Mouse (Mus musculus): ENCODE measurements around the gene Mamld1.

GRCm38 (mm10) chrX:71150551-71151001 lies 100.5 kb downstream of the Mamld1 start:
- TF ChIP-seq POLR2A (IDR thresholded peaks at IDR 0.05; ENCODE audit: control insufficient read depth in 1 of 2, insufficient read depth in 1 of 2, low read depth in 1 of 2, low read length in 2 of 2, poor library complexity in 1 of 2) (no peak), ZC3H11A (IDR thresholded peaks at IDR 0.05; ENCODE audit: low read depth, low read length) (no peak), CTCF (IDR thresholded peaks at IDR 0.05 in 2 of 3, conservative IDR thresholded peaks at IDR 0.05 in 1 of 3; ENCODE audit: control insufficient read depth in 1 of 3, insufficient read depth in 1 of 3, low read depth in 2 of 3, low read length in 3 of 3, poor library complexity in 1 of 3, severe bottlenecking in 1 of 3) (no peak), MXI1 (IDR thresholded peaks at IDR 0.05; ENCODE audit: low read depth, low read length) (no peak), CHD1 (IDR thresholded peaks at IDR 0.05; ENCODE audit: low read depth, low read length) (no peak)

All from MEL (cell line).